Mouse (Mus musculus) heart, postnatal 0 days (tissue): ENCODE data around the gene Il1rap.

ENCODE experiments used
- CTCF ChIP-seq: IDR thresholded peaks from 2 replicates; pipeline ENCODE4 v1.5.1; 2016; ENCODE audit warnings: antibody characterized with exemption, control low read depth, low read depth
- EP300 ChIP-seq: IDR thresholded peaks from 2 replicates; pipeline ENCODE4 v1.6.1; 2016; ENCODE audit warnings: antibody characterized with exemption, low read depth

- TF ChIP-seq CTCF (no peak), EP300 (no peak)
These were observed 64.6 kb downstream of the Il1rap start for GRCm38 (mm10) chr16:26646066-26646465.
